Mouse (Mus musculus) hindbrain, embryonic 16.5 days (tissue): ENCODE measurements at regions not wholly inside any gene's neighbourhood (a gene's known extent, or its start where the extent isn't known, plus 50 kb on each side); places are given as distances from the start of the nearest gene placed in this dataset.
A peak's percentile ranks its signal among the peaks of the same experiment; 100 is the strongest.

Source experiments
- ATAC-seq: fragments of 200-750 bp; cut with Nextera tagmentation; 2 replicates; pipeline ENCODE4 v1.8.0; 2017; ENCODE audit warnings: moderate TSS enrichment, moderate library complexity
- H3K27ac ChIP-seq: fragments of 300-500 bp; sonication (generic); 2 replicates; pipeline ENCODE4 v1.5.1; 2014; ENCODE audit warnings: low read depth, mild to moderate bottlenecking, control low read depth, low read length, moderate library complexity
- H3K27me3 ChIP-seq: fragments of 300-500 bp; sonication (generic); replicated peaks from 2 replicates; pipeline ENCODE4 v1.6.1; 2014; ENCODE audit warnings: low read length; ENCODE audit not compliant: control insufficient read depth, insufficient read depth
- H3K36me3 ChIP-seq: fragments of 300-500 bp; sonication (generic); 2 replicates; pipeline ENCODE4 v1.6.1; 2014; ENCODE audit warnings: mild to moderate bottlenecking, low read length, moderate library complexity, mixed read lengths; ENCODE audit not compliant: control insufficient read depth, insufficient read depth
- H3K4me1 ChIP-seq: fragments of 300-500 bp; sonication (generic); 2 replicates; pipeline ENCODE4 v1.6.1; 2014; ENCODE audit warnings: low read depth, low read length; ENCODE audit not compliant: control insufficient read depth, insufficient read depth
- H3K4me2 ChIP-seq: fragments of 300-500 bp; sonication (generic); 2 replicates; pipeline ENCODE4 v1.6.1; 2014; ENCODE audit warnings: mild to moderate bottlenecking, low read length, control low read depth, moderate library complexity
- H3K4me3 ChIP-seq: fragments of 300-500 bp; sonication (generic); 2 replicates; pipeline ENCODE4 v1.5.1; 2014; ENCODE audit warnings: mild to moderate bottlenecking, low read length, control low read depth, moderate library complexity
- H3K9ac ChIP-seq: fragments of 300-500 bp; sonication (generic); 2 replicates; pipeline ENCODE4 v1.6.1; 2014; ENCODE audit warnings: low read depth, mild to moderate bottlenecking, control low read depth, low read length, moderate library complexity
- H3K9me3 ChIP-seq: fragments of 300-500 bp; sonication (generic); 2 replicates; pipeline ENCODE4 v1.6.1; 2014; ENCODE audit warnings: mild to moderate bottlenecking, low read length, moderate library complexity; ENCODE audit not compliant: control insufficient read depth
- WGBS: fragments of 180-500 bp; shearing (Covaris S2); extraction: QIAGEN DNeasy Blood & Tissue Kit; methylation state at CpG from one replicate; pipeline ENCODE4 v1.1.7; 2014; 5-methylcytosine and 5-hydroxymethylcytosine counted together

GRCm38 (mm10) chr13:5723319-5723718 lies 138.0 kb upstream of the Klf6 start:
- H3K4me3 ChIP-seq, result no peak overlapping the region
- no peaks in the 10 kb centered on the region for H3K9me3 ChIP-seq
- ATAC-seq, result no peak
- H3K36me3 ChIP-seq, result no peaks in the 10 kb centered on the region
- H3K9ac ChIP-seq, result no peak overlapping the region
- no peak overlapping the region for H3K27ac ChIP-seq
- no peak overlapping the region for H3K4me2 ChIP-seq
- H3K27me3 ChIP-seq, result no peaks in the 10 kb centered on the region
- WGBS, result 96% methylated on average over 2 of the region's 2 CpGs
- no peaks in the 10 kb centered on the region for H3K4me1 ChIP-seq

GRCm38 (mm10) chr13:5724364-5724763 lies 136.9 kb upstream of the Klf6 start:
- WGBS, result 75% methylated on average over 1 of the region's 1 CpGs
- Histone ChIP-seq H3K9me3 (no peaks in the 10 kb centered on the region), H3K4me2 (no peak overlapping the region), H3K27me3 (no peaks in the 10 kb centered on the region), H3K4me3 (no peak overlapping the region), H3K4me1 (no peaks in the 10 kb centered on the region; the same call in 1 of the 2 replicates), H3K36me3 (no peaks in the 10 kb centered on the region), H3K9ac (no peak overlapping the region), H3K27ac (no peak overlapping the region)
- ATAC-seq, result no peak

- no peak overlapping the region for H3K4me2 ChIP-seq
These were observed 135.3 kb upstream of the Klf6 start for GRCm38 (mm10) chr13:5725984-5726383.

DNA sequence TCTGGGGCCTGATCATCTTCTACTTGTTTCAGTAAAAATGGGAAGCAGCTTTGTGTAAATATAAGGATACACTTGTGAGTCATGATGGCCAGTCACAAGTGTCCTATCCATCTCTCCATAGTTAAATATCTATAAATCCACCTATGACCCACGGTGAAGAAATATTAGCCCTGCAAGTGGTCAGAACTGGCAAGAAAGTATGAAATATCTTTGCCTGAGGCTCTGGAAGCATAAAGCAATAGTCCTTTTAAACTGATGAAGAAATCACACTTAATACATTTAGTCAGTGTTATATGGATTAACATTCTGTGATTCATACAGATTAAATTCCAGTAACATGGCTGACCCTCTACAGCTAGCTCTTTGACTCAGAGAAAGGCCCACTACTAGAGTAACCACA lies 134.8 kb upstream of the Klf6 start:
- H3K4me1 ChIP-seq, result no peaks in the 10 kb centered on the region; the same call in 1 of the 2 replicates
- H3K4me3 ChIP-seq, result no peak overlapping the region
- H3K27me3 ChIP-seq, result no peaks in the 10 kb centered on the region
- 100% methylated on average over 1 of the region's 1 CpGs for WGBS
- no peak overlapping the region for H3K9ac ChIP-seq
- no peak overlapping the region for H3K4me2 ChIP-seq
- no peak for ATAC-seq
- no peaks in the 10 kb centered on the region for H3K9me3 ChIP-seq
- H3K27ac ChIP-seq, result no peak overlapping the region
- H3K36me3 ChIP-seq, result no peaks in the 10 kb centered on the region

More at GRCm38 (mm10) chr13:5725984-5726383, 135.3 kb upstream of the Klf6 start:
- H3K4me3 ChIP-seq, result no peak overlapping the region
- no peaks in the 10 kb centered on the region; the same call in 1 of the 2 replicates for H3K4me1 ChIP-seq
- no peak overlapping the region for H3K9ac ChIP-seq
- 89% methylated on average over 4 of the region's 4 CpGs for WGBS
- ATAC-seq, result no peak
- H3K27me3 ChIP-seq, result no peaks in the 10 kb centered on the region
- no peaks in the 10 kb centered on the region for H3K9me3 ChIP-seq
- H3K36me3 ChIP-seq, result no peaks in the 10 kb centered on the region
- H3K27ac ChIP-seq, result no peak overlapping the region

DNA sequence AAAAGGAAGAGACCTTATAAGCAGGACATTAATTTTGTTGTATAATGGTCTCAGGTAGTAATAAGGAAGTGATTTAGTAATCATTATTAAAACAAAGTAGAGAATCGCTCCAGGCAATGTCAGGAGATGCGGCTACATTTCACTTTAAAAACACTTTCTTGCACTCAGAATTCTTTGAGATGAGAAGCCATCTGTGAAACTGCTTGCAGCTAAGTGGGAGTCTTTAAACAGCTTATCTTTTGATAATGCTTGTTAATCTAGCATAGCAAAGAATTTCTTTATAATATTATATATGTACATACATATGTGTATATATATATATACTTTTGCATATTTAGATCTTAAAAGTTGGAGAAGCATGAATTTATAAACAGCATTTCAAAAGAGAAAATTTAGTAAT lies 133.1 kb upstream of the Klf6 start:
- ATAC-seq, result no peak
- no peaks in the 10 kb centered on the region for H3K27me3 ChIP-seq
- H3K4me3 ChIP-seq, result no peak overlapping the region
- whole genome bisulfite sequencing, result 85% methylated on average over 2 of the region's 2 CpGs
- H3K27ac ChIP-seq, result no peak overlapping the region
- no peak overlapping the region for H3K4me2 ChIP-seq
- H3K9ac ChIP-seq, result no peak overlapping the region
- no peaks in the 10 kb centered on the region; the same call in 1 of the 2 replicates for H3K4me1 ChIP-seq
- no peaks in the 10 kb centered on the region for H3K36me3 ChIP-seq
- no peaks in the 10 kb centered on the region for H3K9me3 ChIP-seq

DNA sequence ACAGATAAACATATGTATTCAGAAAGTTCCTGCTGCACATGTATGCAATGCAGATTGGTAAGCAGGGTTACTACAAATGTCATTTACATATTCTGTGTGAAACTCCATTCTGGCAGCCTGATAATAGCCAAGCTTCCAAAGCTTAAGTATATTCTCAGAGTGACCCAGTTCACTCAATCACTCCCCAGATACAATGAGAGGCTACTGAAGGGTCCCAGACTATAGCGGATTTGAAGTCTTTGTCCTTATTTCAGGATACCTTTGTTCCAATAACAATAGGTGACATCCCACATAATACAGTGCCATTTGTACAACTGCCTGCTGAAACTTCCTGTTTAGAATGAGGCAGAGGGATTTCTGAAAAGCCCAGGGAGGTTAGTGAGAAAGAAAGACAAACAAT lies 132.5 kb upstream of the Klf6 start:
- Histone ChIP-seq H3K36me3 (no peaks in the 10 kb centered on the region), H3K4me2 (no peak overlapping the region), H3K27me3 (no peaks in the 10 kb centered on the region), H3K9me3 (no peaks in the 10 kb centered on the region), H3K4me3 (no peak overlapping the region), H3K27ac (no peak overlapping the region), H3K4me1 (no peaks in the 10 kb centered on the region; the same call in 1 of the 2 replicates), H3K9ac (no peak overlapping the region)
- ATAC-seq, result peak; percentile 87
- WGBS, result 0% methylated on average over 1 of the region's 1 CpGs

DNA sequence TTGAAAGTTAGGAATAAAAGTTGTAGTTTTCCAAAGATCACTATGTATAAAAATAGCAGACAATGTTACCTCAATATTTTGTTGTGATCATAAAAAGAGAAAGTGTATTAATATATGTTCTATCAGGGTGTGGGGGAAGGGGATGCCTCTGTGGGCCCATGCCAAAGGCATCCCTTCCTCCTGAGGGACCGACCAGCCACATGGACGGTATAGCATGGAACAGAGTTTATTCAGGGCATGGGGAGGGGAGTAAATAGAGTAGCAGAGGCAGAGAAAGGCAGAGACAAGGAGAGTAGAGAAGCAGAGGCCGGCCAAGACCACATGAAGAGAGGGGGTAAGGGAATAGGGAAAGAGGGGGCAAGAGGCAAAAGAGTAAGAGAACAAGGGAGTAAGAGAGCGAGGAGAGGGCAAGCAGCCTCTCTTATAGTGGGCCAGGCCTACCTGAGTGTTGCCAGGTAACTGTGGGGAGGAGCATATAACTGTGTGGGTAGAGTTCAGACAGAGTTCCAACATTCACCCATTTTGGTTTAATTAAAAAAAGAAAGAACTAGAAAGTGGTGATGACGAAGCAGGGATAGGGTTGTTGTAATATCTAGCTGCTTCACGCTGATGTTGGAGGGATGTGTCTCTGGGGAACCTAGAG lies 131.7 kb upstream of the Klf6 start:
- Histone ChIP-seq H3K4me1 (no peaks in the 10 kb centered on the region; the same call in 1 of the 2 replicates), H3K4me3 (no peak overlapping the region), H3K9ac (no peak overlapping the region), H3K27ac (no peak overlapping the region), H3K36me3 (no peaks in the 10 kb centered on the region), H3K27me3 (no peaks in the 10 kb centered on the region), H3K9me3 (no peaks in the 10 kb centered on the region), H3K4me2 (no peak overlapping the region)
- 66% methylated on average over 6 of the region's 6 CpGs for WGBS
- peak; percentile 68; the same call in 1 of the 2 replicates for ATAC-seq

DNA sequence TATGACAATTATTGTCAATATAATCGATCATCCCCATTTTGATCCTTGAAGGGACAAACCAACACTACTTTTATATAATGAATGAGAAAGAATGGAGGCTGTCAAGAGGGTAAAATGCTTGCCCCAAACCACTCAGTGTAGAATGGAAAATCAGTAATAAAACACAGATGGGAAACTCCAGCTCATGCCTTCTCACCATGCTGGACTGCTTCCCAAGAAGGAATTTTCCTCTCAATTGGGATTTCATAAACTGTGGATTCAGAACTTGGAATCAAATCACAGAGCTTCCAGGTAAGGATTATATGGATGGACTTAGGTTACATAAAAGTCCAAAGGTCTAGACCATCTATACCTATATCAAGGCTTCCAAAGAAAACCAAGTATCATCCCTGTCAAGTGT lies 129.1 kb upstream of the Klf6 start:
- Histone ChIP-seq H3K36me3 (no peaks in the 10 kb centered on the region), H3K4me2 (no peak overlapping the region), H3K27me3 (no peaks in the 10 kb centered on the region), H3K9ac (no peak overlapping the region), H3K27ac (no peak overlapping the region), H3K4me1 (no peaks in the 10 kb centered on the region; the same call in 1 of the 2 replicates), H3K4me3 (no peak overlapping the region), H3K9me3 (no peaks in the 10 kb centered on the region)
- no peak for ATAC-seq
- 98% methylated on average over 1 of the region's 1 CpGs for WGBS

- Histone ChIP-seq H3K9me3 (no peaks in the 10 kb centered on the region), H3K36me3 (no peaks in the 10 kb centered on the region), H3K4me2 (no peak overlapping the region), H3K4me3 (no peak overlapping the region), H3K9ac (no peak overlapping the region), H3K4me1 (no peaks in the 10 kb centered on the region), H3K27ac (no peak overlapping the region), H3K27me3 (no peaks in the 10 kb centered on the region)
- no peak for ATAC-seq
These were observed 126.2 kb upstream of the Klf6 start for GRCm38 (mm10) chr13:5735027-5735624.
